Comparison of ENCODE assay signal across 8 mouse cellular contexts in the genomic region with DNA sequence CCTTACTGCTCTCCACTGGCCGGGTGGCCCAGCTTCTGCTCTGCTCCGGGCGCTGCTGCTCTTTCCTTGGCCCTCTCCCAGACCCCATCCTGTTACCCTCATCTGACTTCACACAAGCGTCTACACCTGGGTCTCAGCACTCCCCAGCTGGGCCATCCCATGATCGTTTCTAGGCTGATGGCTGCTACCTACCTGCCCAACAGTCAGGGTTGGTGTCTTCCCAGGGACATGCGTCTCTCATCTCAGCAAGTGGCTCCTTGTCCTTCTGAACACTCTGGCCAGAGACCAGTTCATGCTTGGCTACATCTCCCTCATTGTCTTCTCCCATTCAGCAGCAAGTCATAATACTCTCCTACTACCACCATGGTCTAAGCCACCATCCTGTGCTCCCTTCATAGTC. TPM values are rescaled to one million over a fixed set of nuclear protein-coding genes. Genes with fewer than 3 reads are reported as not detected.
DNase-seq lines count a peak whose midpoint lies in the region; ATAC-seq and TF ChIP-seq lines count a peak whose summit lies in the region.

No protein-coding gene starts in this region.

- H3K4me2 ChIP-seq in kidney, postnatal 0 days (ENCODE audit: low read length): peak overlapping the region; percentile 82; the same call in 1 of the 2 replicates
- H3K4me2 ChIP-seq in myocyte (ENCODE audit: low read depth): peak overlapping the region; percentile 84

- H3ac ChIP-seq in myocyte (ENCODE audit: control insufficient read depth, insufficient read length): no peak overlapping the region

- no peak for TF ChIP-seq POLR2A in myocyte (IDR thresholded peaks at IDR 0.05; ENCODE audit: insufficient read length, low read depth)

- no peaks in the 10 kb centered on the region for H3K79me2 ChIP-seq in myocyte (ENCODE audit: control insufficient read depth, insufficient read depth)

- DNase-seq in kidney, postnatal 0 days (ENCODE audit: low spot score): no peak
- DNase-seq in kidney, adult 11 months: no peak
- DNase-seq in embryonic facial prominence, embryonic 10.5 days (ENCODE audit: low spot score): no peak
- peak; percentile 23 for DNase-seq in induced T-regulatory cell, adult 2 months (ENCODE audit: low read depth)
- no peak for DNase-seq in left cerebral cortex, postnatal 10 days (ENCODE audit: extremely low spot score in 1 of 2, low spot score in 2 of 2)
- DNase-seq in embryo, embryonic 10 days (ENCODE audit: low spot score): no peak
- DNase-seq in right cerebral cortex, adult 18-20 months: no peak

- H3K9ac ChIP-seq in kidney, postnatal 0 days (ENCODE audit: low read depth, low read length): peak overlapping the region; percentile 81; the same call in 1 of the 2 replicates

- H3K27ac ChIP-seq in kidney, postnatal 0 days: peak overlapping the region; percentile 95; the same call in 1 of the 2 replicates
- H3K27ac ChIP-seq in embryonic facial prominence, embryonic 10.5 days (replicated peaks): peak overlapping the region; percentile 99

- peaks cover 8% of the 10 kb centered on the region; the same call in 1 of the 2 replicates for H3K4me1 ChIP-seq in kidney, postnatal 0 days (replicated peaks; ENCODE audit: insufficient read depth, low read length)
- peaks cover 22% of the 10 kb centered on the region for H3K4me1 ChIP-seq in embryonic facial prominence, embryonic 10.5 days

- no peaks in the 10 kb centered on the region for H3K9me3 ChIP-seq in kidney, postnatal 0 days (replicated peaks; ENCODE audit: low read length)
- no peaks in the 10 kb centered on the region for H3K9me3 ChIP-seq in embryonic facial prominence, embryonic 10.5 days

- WGBS in kidney, postnatal 0 days: 89% methylated on average over 6 of the region's 6 CpGs
- WGBS in embryonic facial prominence, embryonic 10.5 days: 94% methylated on average over 6 of the region's 6 CpGs

- ATAC-seq in kidney, postnatal 0 days (replicated peaks; ENCODE audit: low FRiP score, low read depth): no peak

- H3K36me3 ChIP-seq in kidney, postnatal 0 days (ENCODE audit: insufficient read depth, low read length): no peaks in the 10 kb centered on the region
- peaks cover 39% of the 10 kb centered on the region for H3K36me3 ChIP-seq in embryonic facial prominence, embryonic 10.5 days (replicated peaks)
- H3K36me3 ChIP-seq in myocyte (ENCODE audit: control insufficient read depth, insufficient read depth): peaks cover 4% of the 10 kb centered on the region

- H3K4me3 ChIP-seq in kidney, postnatal 0 days (replicated peaks; ENCODE audit: low read depth, low read length): no peak overlapping the region
- H3K4me3 ChIP-seq in embryonic facial prominence, embryonic 10.5 days: peak overlapping the region; percentile 88
- peak overlapping the region; percentile 81 for H3K4me3 ChIP-seq in myocyte

- H3K27me3 ChIP-seq in kidney, postnatal 0 days (ENCODE audit: insufficient read depth, low read length): no peaks in the 10 kb centered on the region
- no peaks in the 10 kb centered on the region for H3K27me3 ChIP-seq in embryonic facial prominence, embryonic 10.5 days (replicated peaks; ENCODE audit: low read depth, poor library complexity, severe bottlenecking)
- H3K27me3 ChIP-seq in myocyte (ENCODE audit: control insufficient read depth, insufficient read depth, insufficient read length): no peaks in the 10 kb centered on the region

- no peak for TF ChIP-seq CTCF in kidney, postnatal 0 days (IDR thresholded peaks at IDR 0.05; ENCODE audit: low read depth)

- intact Hi-C loops in left cerebral cortex, postnatal 10 days (cut with DNase I): loop anchor here (2.0 to 5.0 kb wide), 2 partner anchors 78 to 95 kb away; a partner anchor contains a TSS

TF ChIP-seq in myocyte, 11 proteins besides CTCF, POLR2A, EP300 and RAD21:
- no peak for TF ChIP-seq MYOD1 (IDR thresholded peaks at IDR 0.05; ENCODE audit: control insufficient read depth in 1 of 3, insufficient read length in 2 of 3, low read depth in 2 of 3)
- TF ChIP-seq E2F4 (IDR thresholded peaks at IDR 0.05; ENCODE audit: insufficient read depth): no peak
- no peak for TF ChIP-seq REST (IDR thresholded peaks at IDR 0.05; ENCODE audit: insufficient read depth, insufficient read length)
- TF ChIP-seq TCF3 (IDR thresholded peaks at IDR 0.05; ENCODE audit: insufficient read length, low read depth): no peak
- TF ChIP-seq POLR2AphosphoS2 (IDR thresholded peaks at IDR 0.05; ENCODE audit: insufficient read length, low read depth): no peak
- no peak for TF ChIP-seq CEBPB (IDR thresholded peaks at IDR 0.05; ENCODE audit: insufficient read depth, poor library complexity, severe bottlenecking)
- no peak for TF ChIP-seq MYOG (IDR thresholded peaks at IDR 0.05; ENCODE audit: control insufficient read depth in 1 of 3, insufficient read depth in 1 of 3, insufficient read length in 2 of 3, low read depth in 2 of 3)
- no peak for TF ChIP-seq SRF (IDR thresholded peaks at IDR 0.05; ENCODE audit: control insufficient read depth, insufficient read length, low read depth)
- no peak for TF ChIP-seq MAX (IDR thresholded peaks at IDR 0.05; ENCODE audit: low read depth)
- no peak for TF ChIP-seq TCF12 (IDR thresholded peaks at IDR 0.05; ENCODE audit: insufficient read depth, poor library complexity, severe bottlenecking)
- no peak for TF ChIP-seq USF1 (IDR thresholded peaks at IDR 0.05; ENCODE audit: low read depth)
TF ChIP-seq in myocyte: peak in this region for 0.

RNA-seq across cellular contexts. Expression of a gene that starts 1.1 kb away (rescaled TPM):
- 0.38 and 0.49 TPM in 2 replicates for polyA plus RNA-seq in kidney, postnatal 0 days (2015; fragmentation: Nextera tagmentation; extraction: Ambion mirVana)
- not detected in 2 replicates for polyA plus RNA-seq in embryonic facial prominence, embryonic 10.5 days (2016; fragmentation: Nextera tagmentation; extraction: Ambion mirVana)
- 0.05 TPM for polyA plus RNA-seq in myocyte (2012; fragmentation: generic; extraction: Trizol)
- total RNA-seq in left cerebral cortex, postnatal 10 days (2021): under 1 TPM in 1 of 2 experiments, not detected in 1; 0.43 TPM

RNA-seq across cellular contexts. Expression of a gene that starts 1.6 kb away (rescaled TPM):
- polyA plus RNA-seq in kidney, postnatal 0 days (2015; fragmentation: Nextera tagmentation; extraction: Ambion mirVana): 96.1 and 103 TPM in 2 replicates
- polyA plus RNA-seq in embryonic facial prominence, embryonic 10.5 days (2016; fragmentation: Nextera tagmentation; extraction: Ambion mirVana): 111 and 112 TPM in 2 replicates
- 110 TPM for polyA plus RNA-seq in myocyte (2012; fragmentation: generic; extraction: Trizol)
- 10 to 100 TPM; 58.2 to 59.9 TPM for total RNA-seq in left cerebral cortex, postnatal 10 days (2021)

RNA-seq across cellular contexts. Expression of a gene that starts 11.6 kb away (rescaled TPM):
- polyA plus RNA-seq in kidney, postnatal 0 days (2015; fragmentation: Nextera tagmentation; extraction: Ambion mirVana): 26.5 and 30.0 TPM in 2 replicates
- 29.1 and 30.2 TPM in 2 replicates for polyA plus RNA-seq in embryonic facial prominence, embryonic 10.5 days (2016; fragmentation: Nextera tagmentation; extraction: Ambion mirVana)
- 18.5 TPM for polyA plus RNA-seq in myocyte (2012; fragmentation: generic; extraction: Trizol)
- total RNA-seq in left cerebral cortex, postnatal 10 days (2021): 10 to 100 TPM; 39.1 to 41.3 TPM

RNA-seq across cellular contexts. Expression of a gene that starts 21.3 kb away (rescaled TPM):
- 32.0 and 35.9 TPM in 2 replicates for polyA plus RNA-seq in kidney, postnatal 0 days (2015; fragmentation: Nextera tagmentation; extraction: Ambion mirVana)
- 66.1 and 67.7 TPM in 2 replicates for polyA plus RNA-seq in embryonic facial prominence, embryonic 10.5 days (2016; fragmentation: Nextera tagmentation; extraction: Ambion mirVana)
- polyA plus RNA-seq in myocyte (2012; fragmentation: generic; extraction: Trizol): 27.5 TPM
- 10 to 100 TPM; 23.0 to 24.7 TPM for total RNA-seq in left cerebral cortex, postnatal 10 days (2021)

RNA-seq across cellular contexts. Expression of a gene that starts 34.1 kb away (rescaled TPM):
- 0.17 TPM in 2 replicates for polyA plus RNA-seq in kidney, postnatal 0 days (2015; fragmentation: Nextera tagmentation; extraction: Ambion mirVana)
- polyA plus RNA-seq in embryonic facial prominence, embryonic 10.5 days (2016; fragmentation: Nextera tagmentation; extraction: Ambion mirVana): 0.87 and 0.89 TPM in 2 replicates
- polyA plus RNA-seq in myocyte (2012; fragmentation: generic; extraction: Trizol): 0.11 TPM
- total RNA-seq in left cerebral cortex, postnatal 10 days (2021): under 1 TPM; 0.13 to 0.18 TPM
